Mouse (Mus musculus) lung, embryonic 14.5 days (tissue): ENCODE measurements around the gene Zfp266. TPM values are rescaled to one million over a fixed set of nuclear protein-coding genes. Genes with fewer than 3 reads are reported as not detected.
A peak's percentile ranks its signal among the peaks of the same experiment; 100 is the strongest.

Experiments used
- ATAC-seq: fragments of 200-750 bp; cut with Nextera tagmentation; 2 replicates; pipeline ENCODE4 v1.8.0; 2017; ENCODE audit warnings: mild to moderate bottlenecking, moderate TSS enrichment, moderate library complexity; ENCODE audit not compliant: insufficient read depth
- DNase-seq: peaks from one replicate; pipeline ENCODE4 v3.0.0-alpha.2; 2015
- H3K27ac ChIP-seq: fragments of 300-500 bp; sonication (generic); 2 replicates; pipeline ENCODE4 v1.5.1; 2014; ENCODE audit warnings: low read depth, mild to moderate bottlenecking, moderate library complexity
- H3K27me3 ChIP-seq: fragments of 300-500 bp; sonication (generic); 2 replicates; pipeline ENCODE4 v1.6.1; 2014; ENCODE audit warnings: low read length, control low read depth; ENCODE audit not compliant: insufficient read depth
- H3K36me3 ChIP-seq: fragments of 300-500 bp; sonication (generic); 2 replicates; pipeline ENCODE4 v1.6.1; 2014; ENCODE audit warnings: control low read depth; ENCODE audit not compliant: insufficient read depth
- H3K4me1 ChIP-seq: fragments of 300-500 bp; sonication (generic); 2 replicates; pipeline ENCODE4 v1.6.1; 2014; ENCODE audit warnings: antibody characterized with exemption, control low read depth; ENCODE audit not compliant: insufficient read depth
- H3K4me2 ChIP-seq: fragments of 300-500 bp; sonication (generic); 2 replicates; pipeline ENCODE4 v1.6.1; 2014; ENCODE audit warnings: mild to moderate bottlenecking
- H3K4me3 ChIP-seq: fragments of 300-500 bp; sonication (generic); 2 replicates; pipeline ENCODE4 v1.5.1; 2014; ENCODE audit warnings: low read depth, low read length
- H3K9ac ChIP-seq: fragments of 300-500 bp; sonication (generic); 2 replicates; pipeline ENCODE4 v1.6.1; 2014
- H3K9me3 ChIP-seq: fragments of 300-500 bp; sonication (generic); 2 replicates; pipeline ENCODE4 v1.6.1; 2016; ENCODE audit warnings: low read depth, low read length, control low read depth
- CTCF ChIP-seq: IDR thresholded peaks from 2 replicates; pipeline ENCODE4 v1.5.1; 2016; ENCODE audit warnings: antibody characterized with exemption, low read depth
- WGBS: fragments of 180-500 bp; shearing (Covaris S2); extraction: QIAGEN DNeasy Blood & Tissue Kit; methylation state at CpG from one replicate; pipeline ENCODE4 v1.1.7; 2014; 5-methylcytosine and 5-hydroxymethylcytosine counted together
- polyA plus RNA-seq: library from polyadenylated mRNA; unstranded; fragments of >200 nt; fragmentation: Nextera tagmentation; extraction: Ambion mirVana; gene quantifications from 2 replicates; pipeline ENCODE4 v1.2.1, GENCODE M21; 2014

Zfp266 gene
- polyA plus RNA-seq, 1 experiment from 2014 or later: 107 TPM

DNA sequence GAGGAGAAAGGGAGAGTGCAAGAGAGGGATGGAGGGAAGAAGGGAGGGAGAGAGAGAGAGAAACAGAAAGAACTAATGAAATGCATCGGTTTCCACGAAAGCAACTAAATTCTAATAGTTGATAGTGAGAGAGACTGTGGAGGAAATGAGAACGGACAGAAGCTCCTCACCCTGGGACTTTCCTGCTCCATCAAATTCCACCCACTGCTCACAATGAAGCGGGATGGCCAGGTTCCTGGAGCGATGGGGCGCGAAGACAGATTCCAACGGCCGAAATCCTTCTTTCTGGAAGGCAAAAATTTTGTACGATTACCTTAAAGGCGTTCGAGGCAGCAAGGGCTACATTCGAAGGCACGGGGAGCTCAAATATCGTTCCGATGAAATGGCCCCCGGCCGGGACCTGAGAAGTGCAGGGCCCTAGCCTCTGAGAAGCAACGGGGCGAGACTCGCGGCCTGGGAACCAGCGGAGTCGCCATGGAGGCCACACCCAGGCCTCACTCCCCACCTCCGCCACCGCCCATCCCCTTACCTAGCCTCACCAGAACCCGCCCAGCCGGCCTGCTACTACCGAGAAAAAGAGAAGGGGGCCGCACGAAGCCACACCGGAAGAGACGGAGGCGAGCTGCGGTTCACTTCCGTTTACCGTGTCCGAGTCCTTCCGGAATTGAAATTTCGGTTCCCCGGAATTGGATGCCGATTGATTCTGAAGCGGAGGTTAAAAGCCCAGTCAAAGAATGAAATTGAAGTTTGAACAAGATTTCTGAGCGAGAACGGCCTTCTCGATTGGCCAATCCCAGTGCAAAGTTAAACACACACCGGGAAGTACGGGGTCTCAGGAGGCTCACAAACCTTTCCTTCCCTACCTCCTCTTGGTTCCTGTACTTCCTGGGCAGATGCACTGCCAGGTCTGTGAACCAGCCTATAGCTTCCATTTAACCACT lies 61.6 kb downstream of the Zfp266 start, which contains the start of gene Zfp26:
Gene Zfp26 (minus strand): TSS at position 786 of the 941 bp plus-strand sequence.
- Histone ChIP-seq H3K27me3 (no peaks in the 10 kb centered on the region), H3K36me3 (peaks cover 29% of the 10 kb centered on the region), H3K4me3 (peak within 1 kb of the TSS; percentile 73), H3K27ac (peak within 1 kb of the TSS; percentile 94), H3K4me2 (peak within 1 kb of the TSS; percentile 81), H3K4me1 (no peaks in the 10 kb centered on the region), H3K9ac (peak within 1 kb of the TSS; percentile 77), H3K9me3 (no peaks in the 10 kb centered on the region)
- TF ChIP-seq CTCF: no peak
- under 1% methylated on average over 48 of the region's 48 CpGs for WGBS
- ATAC-seq (peak; percentile 92), DNase-seq (peak; percentile 87)

DNA sequence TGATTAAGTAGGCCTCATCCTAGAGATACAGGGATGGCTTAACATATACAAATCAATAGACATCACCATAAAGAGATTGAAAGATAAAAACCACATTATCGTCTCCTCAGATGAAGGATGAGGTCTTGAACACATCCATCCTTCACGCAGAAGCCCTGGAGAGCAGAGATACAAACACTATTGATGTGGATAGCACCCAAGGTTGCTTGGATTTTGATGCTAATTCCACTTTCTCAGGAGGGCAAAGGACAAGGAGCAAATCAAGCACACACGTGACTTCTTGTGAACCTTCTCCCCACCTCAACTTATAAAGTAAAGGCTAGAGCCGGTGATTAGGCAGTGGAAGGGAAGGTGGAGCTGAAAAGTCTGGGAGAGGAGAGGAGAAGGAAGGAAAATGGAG lies 67.6 kb downstream of the Zfp266 start:
- Histone ChIP-seq H3K9ac (no peak overlapping the region), H3K27ac (no peak overlapping the region), H3K4me3 (no peak overlapping the region), H3K27me3 (no peaks in the 10 kb centered on the region), H3K4me2 (no peak overlapping the region), H3K36me3 (peaks cover 48% of the 10 kb centered on the region), H3K4me1 (no peaks in the 10 kb centered on the region), H3K9me3 (no peaks in the 10 kb centered on the region)
- DNase-seq: no peak
- TF ChIP-seq CTCF: no peak
- ATAC-seq: no peak
- WGBS: 87% methylated on average over 4 of the region's 4 CpGs

DNA sequence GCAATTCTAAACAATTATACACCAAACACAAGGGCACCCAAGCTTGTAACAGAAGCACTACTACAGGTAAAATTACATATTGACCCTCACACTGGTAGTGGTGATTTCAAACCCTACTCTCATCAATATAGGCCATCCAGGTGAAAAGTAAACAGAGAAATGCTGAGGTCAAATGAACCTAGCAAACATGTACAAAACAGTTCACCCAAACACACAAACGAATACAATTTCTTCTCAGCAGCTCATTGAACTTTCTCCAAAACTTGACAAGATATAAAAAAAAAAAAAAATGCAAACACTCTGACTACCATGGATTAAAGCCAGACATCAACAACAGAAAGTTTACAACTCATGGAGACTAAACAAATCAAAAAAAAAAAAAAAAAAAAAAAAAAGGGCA lies 69.7 kb downstream of the Zfp266 start:
- Histone ChIP-seq H3K4me1 (no peaks in the 10 kb centered on the region), H3K9me3 (no peaks in the 10 kb centered on the region), H3K27me3 (no peaks in the 10 kb centered on the region), H3K36me3 (peaks cover 45% of the 10 kb centered on the region), H3K4me2 (no peak overlapping the region), H3K4me3 (no peak overlapping the region), H3K9ac (no peak overlapping the region), H3K27ac (no peak overlapping the region)
- TF ChIP-seq CTCF: no peak
- WGBS: 88% methylated on average over 1 of the region's 1 CpGs
- no peak for DNase-seq
- no peak for ATAC-seq

Other genes with a start within 250 kb of the Zfp266 start
- not detected in 2 replicates for gene Olfr39, start 239.1 kb downstream of the Zfp266 start, polyA plus RNA-seq
- not detected in 2 replicates for gene Olfr873, start 222.9 kb downstream of the Zfp266 start, polyA plus RNA-seq
- gene Olfr18, start 185.3 kb downstream of the Zfp266 start, polyA plus RNA-seq: not detected in 2 replicates
- gene Zfp560, start 136.2 kb downstream of the Zfp266 start, polyA plus RNA-seq: 37.8 and 39.7 TPM in 2 replicates
- 30.2 and 34.0 TPM in 2 replicates for gene Zfp26, start 61.3 kb downstream of the Zfp266 start, polyA plus RNA-seq
- gene Zfp426, start 28.7 kb downstream of the Zfp266 start, polyA plus RNA-seq: 23.6 and 26.6 TPM in 2 replicates
- 20.5 and 22.1 TPM in 2 replicates for gene Zfp846, start 59.9 kb upstream of the Zfp266 start, polyA plus RNA-seq
- gene Ubl5, start 121.5 kb upstream of the Zfp266 start, polyA plus RNA-seq: 370 and 372 TPM in 2 replicates
- gene Fbxl12, start 123.3 kb upstream of the Zfp266 start, polyA plus RNA-seq: 13.1 and 15.0 TPM in 2 replicates
- 53.6 and 58.6 TPM in 2 replicates for gene Pin1, start 130.7 kb upstream of the Zfp266 start, polyA plus RNA-seq
- 1.2 and 1.7 TPM in 2 replicates for gene Olfm2, start 224.9 kb upstream of the Zfp266 start, polyA plus RNA-seq